Mouse (Mus musculus) myocyte (in vitro differentiated cells): Measurements from ENCODE around the gene Vash2.
"Not testable (repeated sequence)": the region's sequence is repeated elsewhere in the genome, so short reads cannot be mapped to it uniquely, and the experiment has no call there.

ENCODE experiments used
- MAX ChIP-seq: IDR thresholded peaks from one replicate; pipeline ENCODE4 v1.6.1; 2011; ENCODE audit warnings: low read depth, mild to moderate bottlenecking, control low read depth
- POLR2A ChIP-seq: IDR thresholded peaks from one replicate; pipeline ENCODE4 v1.6.1; 2011; ENCODE audit warnings: low read depth, mild to moderate bottlenecking, control low read depth, moderate library complexity; ENCODE audit not compliant: insufficient read length
- TCF3 ChIP-seq: IDR thresholded peaks from one replicate; pipeline ENCODE4 v1.6.1; 2011; ENCODE audit warnings: low read depth, control low read depth; ENCODE audit not compliant: insufficient read length

DNA sequence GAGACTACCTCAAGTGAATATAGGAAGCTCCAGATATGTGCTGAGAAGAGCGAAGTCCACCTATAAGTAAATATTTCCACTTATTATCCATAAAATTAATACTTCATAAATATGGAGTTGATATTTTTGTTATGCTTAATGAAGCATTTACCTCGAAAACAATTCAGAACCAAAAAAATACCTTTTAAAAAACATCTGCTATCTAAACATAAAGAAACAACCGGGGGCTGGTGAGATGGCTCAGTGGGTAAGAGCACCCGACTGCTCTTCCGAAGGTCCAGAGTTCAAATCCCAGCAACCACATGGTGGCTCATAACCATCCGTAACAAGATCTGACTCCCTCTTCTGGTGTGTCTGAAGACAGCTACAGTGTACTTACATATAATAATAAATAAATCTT, 44.7 kb upstream of the Vash2 start:
- TF ChIP-seq POLR2A, MAX, TCF3: not testable (repeated sequence)
